Mouse (Mus musculus) hematopoietic multipotent progenitor cell, adult 10-12 weeks (in vitro differentiated cells): ENCODE results near the gene Vamp1. TPM values are rescaled to one million over a fixed set of nuclear protein-coding genes. Genes with fewer than 3 reads are reported as not detected.

ENCODE experiments used
- polyA plus RNA-seq: library from polyadenylated mRNA; stranded (reverse); fragments of >175 nt; gene quantifications from 2 replicates; pipeline ENCODE4 v1.2.3, GENCODE M21; 2012; ENCODE audit warnings: low replicate concordance

Gene Vamp1
- polyA plus RNA-seq: 14.4 and 28.4 TPM in 2 replicates

DNA sequence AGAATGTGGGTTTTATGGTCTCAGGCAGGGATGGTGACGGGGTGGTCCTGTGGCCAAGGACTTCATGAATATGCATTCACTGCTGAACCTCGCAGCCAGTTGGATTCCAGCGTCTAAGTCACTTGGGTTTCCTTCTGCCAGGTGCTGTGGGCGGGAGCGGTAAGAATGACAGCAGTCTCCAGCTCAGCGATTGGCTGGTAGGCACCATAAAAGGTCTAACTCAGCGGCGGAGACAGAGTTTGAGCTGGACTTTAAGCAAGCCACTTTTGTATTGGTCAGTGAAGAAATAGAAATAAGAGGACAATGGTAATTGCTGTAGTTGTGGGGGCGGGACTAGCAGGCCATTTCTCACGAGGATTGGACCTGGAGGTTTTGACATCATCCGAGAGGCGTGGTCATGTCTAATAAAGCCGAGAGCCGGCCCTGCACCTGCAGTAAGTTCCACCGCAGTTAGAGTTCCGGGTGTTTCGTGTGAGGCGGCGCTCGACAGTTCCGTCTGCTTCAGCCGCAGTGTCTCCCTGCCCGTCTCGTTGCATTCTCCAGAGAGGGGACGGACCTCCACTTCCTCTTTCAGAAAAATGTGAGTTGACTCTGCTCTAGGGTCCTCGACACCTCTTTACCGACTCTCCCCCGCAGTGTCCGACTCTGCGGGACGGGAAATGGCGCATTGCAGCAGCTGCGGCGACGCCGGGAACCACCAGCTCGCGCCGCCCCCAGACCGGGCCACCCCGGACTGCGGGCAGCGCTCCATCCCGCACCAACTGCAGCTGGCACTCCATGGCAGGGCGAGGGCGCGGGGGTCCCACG lies at the start of gene Vamp1:
Vamp1 (plus strand) TSS at position 404 of the 807 bp plus-strand sequence.

DNA sequence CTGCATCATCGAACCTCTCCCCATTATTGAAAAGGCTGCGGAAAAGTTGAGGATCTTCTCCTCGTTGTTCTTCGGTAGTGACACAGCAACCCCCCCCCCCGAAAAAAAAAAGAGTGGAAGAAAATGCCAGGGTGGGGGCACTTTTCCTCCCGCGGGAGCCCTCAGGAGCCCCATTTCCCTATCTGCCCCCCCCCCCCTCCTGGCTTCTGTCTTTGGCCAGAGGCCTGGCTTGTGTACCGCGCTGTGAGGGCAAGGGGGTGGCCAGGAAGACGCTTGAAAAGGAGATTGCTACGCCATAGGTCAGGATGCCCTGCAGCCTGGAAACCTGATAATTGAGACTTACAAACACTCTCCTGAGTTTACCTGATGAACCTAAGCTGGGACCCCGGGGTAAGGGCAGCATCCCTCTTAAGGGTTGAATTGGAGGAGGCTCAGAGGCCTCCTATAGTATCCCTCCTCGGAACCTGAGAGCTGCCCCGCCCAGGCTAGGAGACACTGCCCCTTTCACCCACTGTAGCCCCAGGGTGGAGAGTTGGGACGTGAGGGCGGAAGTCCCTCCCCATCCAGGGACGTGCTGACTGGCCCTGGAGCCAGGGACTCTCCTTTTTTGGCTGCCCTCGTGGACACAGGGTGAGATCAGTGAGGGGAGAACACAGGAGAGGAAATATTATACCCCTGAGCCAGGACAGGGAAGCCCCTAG lies 49.1 kb upstream of the Vamp1 start, which contains the start of gene Gapdh:
Gapdh (minus strand) TSS at position 417 of the 701 bp plus-strand sequence.

DNA sequence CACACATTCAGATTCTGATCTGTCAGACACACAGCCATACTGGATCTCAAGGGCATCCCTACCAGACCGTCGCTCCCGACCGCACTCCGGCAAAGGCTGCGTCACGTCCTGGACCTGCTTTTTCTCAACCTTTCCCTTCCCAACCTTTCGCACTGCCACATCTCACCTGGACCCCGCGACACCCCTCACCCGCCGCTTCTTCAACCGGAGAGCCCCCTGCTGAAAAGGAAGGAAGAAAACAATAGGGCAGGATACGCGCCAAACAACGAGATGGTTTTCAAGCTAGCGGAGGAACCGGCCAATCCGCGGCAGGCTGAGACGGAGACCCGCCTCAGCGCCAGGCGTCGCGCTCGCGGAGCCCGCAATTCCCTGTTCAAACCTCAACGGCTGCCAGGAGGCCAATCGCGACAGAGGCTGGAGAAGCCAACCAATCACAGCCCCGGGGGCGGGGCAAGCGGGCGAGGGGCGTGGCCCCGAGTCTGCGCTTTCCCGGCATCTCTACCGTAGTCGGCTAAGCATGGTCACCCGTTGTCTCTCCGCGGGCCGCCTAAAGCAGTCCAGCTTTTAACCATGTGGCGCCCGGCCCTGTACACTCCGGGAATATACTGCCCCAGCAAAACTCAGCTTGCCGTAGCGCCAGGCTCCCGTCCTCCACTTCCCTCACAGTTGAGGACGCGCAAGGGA lies 23.9 kb upstream of the Vamp1 start, which contains the start of the genes Ncapd2 and Mrpl51:
Ncapd2 (minus strand) TSS at position 370 of the 684 bp plus-strand sequence.
Mrpl51 (plus strand) TSS at position 470 of the 684 bp plus-strand sequence.

GRCm38 (mm10) chr6:125231117-125232044 lies 16.0 kb downstream of the Vamp1 start, which contains the start of gene Tapbpl:
Gene Tapbpl, minus strand, starts transcription at chr6:125231860.

DNA sequence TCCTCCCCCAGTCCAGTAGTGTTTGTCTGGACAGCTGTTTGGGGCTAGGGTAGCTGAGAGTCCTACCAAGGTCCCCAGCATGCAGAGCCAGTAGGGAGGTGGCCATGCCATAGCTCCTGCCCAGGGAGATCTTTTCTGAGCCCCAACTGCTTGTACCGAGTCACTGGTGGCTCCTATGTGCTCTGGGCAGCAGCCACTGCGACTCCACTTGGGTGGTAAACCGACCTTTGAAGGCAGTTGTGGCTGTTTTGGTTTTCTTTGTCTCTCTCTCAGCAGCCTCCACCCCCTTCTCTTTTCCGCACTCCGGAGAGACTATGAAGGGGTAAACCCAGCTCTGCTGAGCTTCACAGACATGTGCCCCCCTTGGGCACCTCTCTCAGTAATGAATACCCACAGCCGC lies 21.4 kb downstream of the Vamp1 start, which contains the start of gene Cd27:
Cd27 (minus strand) TSS at position 229 of the 400 bp plus-strand sequence.

GRCm38 (mm10) chr6:125285890-125286289 lies 70.5 kb downstream of the Vamp1 start, which contains the start of gene Tuba3a:
Gene Tuba3a, minus strand, starts transcription at chr6:125286042.

Other genes starting within 250 kb of the Vamp1 start
- 51.0 and 101 TPM in 2 replicates for gene Pianp, start 218.9 kb upstream of the Vamp1 start, polyA plus RNA-seq
- gene Zfp384, start 206.4 kb upstream of the Vamp1 start, polyA plus RNA-seq: 50.8 and 78.9 TPM in 2 replicates
- 19.0 and 38.5 TPM in 2 replicates for gene Ing4, start 175.8 kb upstream of the Vamp1 start, polyA plus RNA-seq
- gene Acrbp, start 165.9 kb upstream of the Vamp1 start, polyA plus RNA-seq: 22.0 and 22.1 TPM in 2 replicates
- 8.6 and 15.2 TPM in 2 replicates for gene Lpar5, start 147.6 kb upstream of the Vamp1 start, polyA plus RNA-seq
- 130 and 203 TPM in 2 replicates for gene Chd4, start 119.6 kb upstream of the Vamp1 start, polyA plus RNA-seq
- gene Nop2, start 83.6 kb upstream of the Vamp1 start, polyA plus RNA-seq: 11.4 and 27.6 TPM in 2 replicates
- gene Iffo1, start 70.3 kb upstream of the Vamp1 start, polyA plus RNA-seq: 54.7 and 135 TPM in 2 replicates
- 267 and 2,413 TPM in 2 replicates for gene Gapdh, start 49.1 kb upstream of the Vamp1 start, polyA plus RNA-seq
- 31.3 and 49.7 TPM in 2 replicates for gene Ncapd2, start 23.9 kb upstream of the Vamp1 start, polyA plus RNA-seq
- 56.7 and 77.1 TPM in 2 replicates for gene Mrpl51, start 23.8 kb upstream of the Vamp1 start, polyA plus RNA-seq
- gene Tapbpl, start 16.3 kb downstream of the Vamp1 start, polyA plus RNA-seq: 35.1 and 36.7 TPM in 2 replicates
- 43.0 and 105 TPM in 2 replicates for gene Cd27, start 21.5 kb downstream of the Vamp1 start, polyA plus RNA-seq
- not detected in 2 replicates for gene Tuba3a, start 70.5 kb downstream of the Vamp1 start, polyA plus RNA-seq
- gene Ltbr, start 98.3 kb downstream of the Vamp1 start, polyA plus RNA-seq: 33.0 and 72.9 TPM in 2 replicates
- 3.3 and 15.9 TPM in 2 replicates for gene Scnn1a, start 105.1 kb downstream of the Vamp1 start, polyA plus RNA-seq
- gene Tnfrsf1a, start 133.8 kb downstream of the Vamp1 start, polyA plus RNA-seq: 71.0 and 153 TPM in 2 replicates
- 0.04 and 0.16 TPM in 2 replicates for gene Plekhg6, start 165.2 kb downstream of the Vamp1 start, polyA plus RNA-seq